Mouse (Mus musculus) lung, adult 2 months (tissue): Measurements from ENCODE around the gene Gm20388.

Experiments
- CTCF ChIP-seq: fragments of 200-500 bp; IDR thresholded peaks from 2 replicates; pipeline ENCODE4 v1.5.1; 2011; ENCODE audit warnings: mild to moderate bottlenecking, low read length, control low read depth; ENCODE audit not compliant: insufficient read depth
- POLR2A ChIP-seq: fragments of 200-500 bp; IDR thresholded peaks from 2 replicates; pipeline ENCODE4 v1.6.1; 2011; ENCODE audit warnings: low read depth, mild to moderate bottlenecking, control low read depth, low read length, borderline replicate concordance; ENCODE audit errors: extremely low read depth

- TF ChIP-seq CTCF, result no peak
- TF ChIP-seq POLR2A, result no peak
These were observed 2494.6 kb downstream of the Gm20388 start for GRCm38 (mm10) chr8:122405146-122405805.
